Mouse (Mus musculus): ENCODE data around the gene Slc5a9. TPM values are rescaled to one million over a fixed set of nuclear protein-coding genes. Genes with fewer than 3 reads are reported as not detected.
A peak's percentile ranks its signal among the peaks of the same experiment; 100 is the strongest.
"Not testable (repeated sequence)": the region's sequence is repeated elsewhere in the genome, so short reads cannot be mapped to it uniquely, and the experiment has no call there.

Gene Slc5a9
- not detected for total RNA-seq (2021)
- long read RNA-seq, experiment 1 = 0 reads
- long read RNA-seq, experiment 2 = 0 reads

GRCm38 (mm10) chr4:111902775-111903174, at the start of gene Slc5a9:
Gene Slc5a9, minus strand, starts transcription at chr4:111902918.
- Histone ChIP-seq H3K27ac (no peak within 1 kb of the TSS), H3K4me3 (no peak within 1 kb of the TSS)
- no peak for DNase-seq (ENCODE audit: low spot score in 2 of 2)
- no peak for TF ChIP-seq CTCF (conservative IDR thresholded peaks at IDR 0.05)

GRCm38 (mm10) chr4:111919092-111919491, 16.4 kb upstream of the Slc5a9 start, which contains the start of gene Skint8:
Gene Skint8, plus strand, starts transcription at chr4:111919392.
- Histone ChIP-seq H3K27ac (no peak within 1 kb of the TSS), H3K4me3 (no peak within 1 kb of the TSS)
- TF ChIP-seq CTCF (conservative IDR thresholded peaks at IDR 0.05) = no peak
- DNase-seq (ENCODE audit: low spot score in 2 of 2) = no peak

GRCm38 (mm10) chr4:111907926-111908325, 5.2 kb upstream of the Slc5a9 start:
- peak; percentile 86 for TF ChIP-seq CTCF (conservative IDR thresholded peaks at IDR 0.05)
- DNase-seq (ENCODE audit: low spot score in 2 of 2) = peak in 1 of 2 experiments; percentile 44
- no peak overlapping the region for H3K27ac ChIP-seq
- no peak overlapping the region for H3K4me3 ChIP-seq

GRCm38 (mm10) chr4:111901473-111901872, 1.2 kb downstream of the Slc5a9 start:
- no peak overlapping the region for H3K4me3 ChIP-seq
- no peak for TF ChIP-seq CTCF (conservative IDR thresholded peaks at IDR 0.05)
- no peak overlapping the region for H3K27ac ChIP-seq
- no peak for DNase-seq (ENCODE audit: low spot score in 2 of 2)

- not testable (repeated sequence) for DNase-seq (ENCODE audit: low spot score in 2 of 2); H3K27ac ChIP-seq; H3K4me3 ChIP-seq
These were observed 2.2 kb downstream of the Slc5a9 start for GRCm38 (mm10) chr4:111900491-111900890.

GRCm38 (mm10) chr4:111898566-111898965, 4.2 kb downstream of the Slc5a9 start:
- TF ChIP-seq CTCF (conservative IDR thresholded peaks at IDR 0.05) = no peak
- no peak for DNase-seq (ENCODE audit: low spot score in 2 of 2)
- Histone ChIP-seq H3K4me3 (no peak overlapping the region), H3K27ac (no peak overlapping the region)

GRCm38 (mm10) chr4:111897755-111898154, 5.0 kb downstream of the Slc5a9 start:
- no peak for TF ChIP-seq CTCF (conservative IDR thresholded peaks at IDR 0.05)
- DNase-seq (ENCODE audit: low spot score in 2 of 2) = no peak
- Histone ChIP-seq H3K4me3 (no peak overlapping the region), H3K27ac (no peak overlapping the region)

- H3K4me3 ChIP-seq = no peak overlapping the region
- no peak overlapping the region for H3K27ac ChIP-seq
- no peak for DNase-seq (ENCODE audit: low spot score in 2 of 2)
- no peak for TF ChIP-seq CTCF (conservative IDR thresholded peaks at IDR 0.05)
These were observed 10.6 kb downstream of the Slc5a9 start for GRCm38 (mm10) chr4:111892138-111892537.

- peak; percentile 91 for TF ChIP-seq CTCF (conservative IDR thresholded peaks at IDR 0.05)
- peak; percentile 78 to 90 for DNase-seq (ENCODE audit: low spot score in 2 of 2)
- no peak overlapping the region for H3K4me3 ChIP-seq
- H3K27ac ChIP-seq = no peak overlapping the region
These were observed 16.1 kb downstream of the Slc5a9 start for GRCm38 (mm10) chr4:111886607-111887006.

- peak; percentile 87 for TF ChIP-seq CTCF (conservative IDR thresholded peaks at IDR 0.05)
- peak overlapping the region; percentile 5; the same call in 1 of the 2 replicates for H3K4me3 ChIP-seq
- H3K27ac ChIP-seq = no peak overlapping the region
- peak; percentile 50 to 79 for DNase-seq (ENCODE audit: low spot score in 2 of 2)
These were observed 16.7 kb downstream of the Slc5a9 start for GRCm38 (mm10) chr4:111886018-111886417.

- TF ChIP-seq CTCF (conservative IDR thresholded peaks at IDR 0.05) = no peak
- Histone ChIP-seq H3K4me3 (no peak overlapping the region), H3K27ac (no peak overlapping the region)
- no peak for DNase-seq (ENCODE audit: low spot score in 2 of 2)
These were observed 19.2 kb downstream of the Slc5a9 start for GRCm38 (mm10) chr4:111883543-111883942.

GRCm38 (mm10) chr4:111880112-111880875, 22.4 kb downstream of the Slc5a9 start:
- no peak overlapping the region for H3K27ac ChIP-seq
- TF ChIP-seq CTCF (conservative IDR thresholded peaks at IDR 0.05) = no peak
- DNase-seq (ENCODE audit: low spot score in 2 of 2) = no peak
- H3K4me3 ChIP-seq = no peak overlapping the region

GRCm38 (mm10) chr4:111867743-111868401, 34.8 kb downstream of the Slc5a9 start:
- no peak for TF ChIP-seq CTCF (conservative IDR thresholded peaks at IDR 0.05)
- Histone ChIP-seq H3K4me3 (no peak overlapping the region), H3K27ac (no peak overlapping the region)
- DNase-seq (ENCODE audit: low spot score in 2 of 2) = no peak
